Mouse (Mus musculus) erythroblast, embryonic 14.5 days (primary cell): Measurements from ENCODE around the gene Slc17a8. TPM values are rescaled to one million over a fixed set of nuclear protein-coding genes. Genes with fewer than 3 reads are reported as not detected.

Experiments used
- H3K27me3 ChIP-seq: 2 replicates; pipeline ENCODE4 v1.6.1; 2012; ENCODE audit warnings: inconsistent platforms; ENCODE audit not compliant: control insufficient read depth
- H3K36me3 ChIP-seq: 2 replicates; pipeline ENCODE4 v1.6.1; 2012; ENCODE audit warnings: mild to moderate bottlenecking, inconsistent platforms; ENCODE audit not compliant: control insufficient read depth
- H3K4me1 ChIP-seq: 2 replicates; pipeline ENCODE4 v1.6.1; 2012; ENCODE audit warnings: inconsistent platforms; ENCODE audit not compliant: control insufficient read depth
- H3K4me3 ChIP-seq: replicated peaks from 2 replicates; pipeline ENCODE3; 2012; ENCODE audit warnings: moderate library complexity, mild to moderate bottlenecking, inconsistent platforms
- H3K9me3 ChIP-seq: 2 replicates; pipeline ENCODE4 v1.6.1; 2012; ENCODE audit warnings: low read length, inconsistent platforms, mixed read lengths; ENCODE audit not compliant: control insufficient read depth
- GATA1 ChIP-seq: IDR thresholded peaks from 2 replicates; pipeline ENCODE4 v1.6.1; 2012; ENCODE audit warnings: low read length, inconsistent platforms, mixed read lengths
- TAL1 ChIP-seq: IDR thresholded peaks from 3 replicates; pipeline ENCODE4 v1.6.1; 2012; ENCODE audit warnings: low read length, inconsistent platforms, mixed read lengths
- polyA plus RNA-seq: library from polyadenylated mRNA; stranded (reverse); fragments of >175 nt; gene quantifications from 2 replicates; pipeline ENCODE4 v1.2.3, GENCODE M21; 2012

The Slc17a8 gene
- polyA plus RNA-seq, 1 experiment, result not detected

DNA sequence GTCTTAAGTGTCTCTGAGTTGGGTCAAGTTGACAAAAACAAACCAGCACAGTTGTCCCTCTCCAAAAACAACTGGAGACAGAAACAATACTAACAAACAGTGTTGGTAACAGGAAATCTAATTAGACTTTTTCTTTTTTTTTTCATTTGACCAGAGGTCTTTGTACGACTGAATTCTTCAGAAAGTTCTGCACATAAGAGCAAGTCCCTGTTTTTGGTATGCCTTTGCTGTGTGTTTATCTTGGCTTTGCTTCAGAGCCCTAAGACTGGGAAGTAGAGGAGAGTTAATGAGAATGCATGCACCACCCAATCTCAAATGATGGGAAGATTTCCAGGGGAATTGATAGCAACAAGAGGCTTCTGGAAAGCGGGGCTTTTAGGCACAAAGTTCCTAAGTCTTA is 74.1 kb downstream of the Slc17a8 start:
- TF ChIP-seq GATA1, result no peak
- no peak for TF ChIP-seq TAL1
- no peaks in the 10 kb centered on the region for H3K9me3 ChIP-seq

DNA sequence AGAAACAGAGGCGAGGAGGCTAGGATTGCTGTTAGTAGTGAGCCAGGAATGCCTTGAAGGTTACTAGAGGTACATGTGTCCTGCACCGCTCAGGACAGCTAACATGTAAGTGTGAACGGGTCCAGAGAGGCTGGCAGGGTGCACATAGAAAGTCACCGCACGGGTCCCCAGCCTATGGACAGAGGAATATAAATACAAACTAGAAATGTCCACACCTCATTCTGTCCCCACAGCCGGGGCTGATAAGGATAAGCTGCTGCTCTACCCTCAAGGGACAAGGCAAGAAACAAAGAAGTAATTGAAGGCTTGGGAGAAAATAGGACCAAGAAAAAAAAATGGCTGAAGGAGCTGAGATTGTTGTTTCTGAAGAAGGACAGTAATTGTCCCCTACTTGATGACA is 77.2 kb downstream of the Slc17a8 start:
- Histone ChIP-seq H3K4me1 (no peaks in the 10 kb centered on the region), H3K9me3 (no peaks in the 10 kb centered on the region), H3K36me3 (no peaks in the 10 kb centered on the region), H3K4me3 (no peak overlapping the region), H3K27me3 (no peaks in the 10 kb centered on the region)
- TF ChIP-seq TAL1, result no peak
- TF ChIP-seq GATA1, result no peak

More for the DNA sequence above, 74.1 kb downstream of the Slc17a8 start:
- H3K4me1 ChIP-seq, result no peaks in the 10 kb centered on the region
- H3K27me3 ChIP-seq, result no peaks in the 10 kb centered on the region
- no peaks in the 10 kb centered on the region for H3K36me3 ChIP-seq
- no peak overlapping the region for H3K4me3 ChIP-seq

GRCm38 (mm10) chr10:89542321-89542720 is 78.7 kb downstream of the Slc17a8 start:
- Histone ChIP-seq H3K36me3 (no peaks in the 10 kb centered on the region), H3K4me3 (no peak overlapping the region), H3K27me3 (no peaks in the 10 kb centered on the region), H3K9me3 (no peaks in the 10 kb centered on the region), H3K4me1 (no peaks in the 10 kb centered on the region)
- no peak for TF ChIP-seq TAL1
- TF ChIP-seq GATA1, result no peak

DNA sequence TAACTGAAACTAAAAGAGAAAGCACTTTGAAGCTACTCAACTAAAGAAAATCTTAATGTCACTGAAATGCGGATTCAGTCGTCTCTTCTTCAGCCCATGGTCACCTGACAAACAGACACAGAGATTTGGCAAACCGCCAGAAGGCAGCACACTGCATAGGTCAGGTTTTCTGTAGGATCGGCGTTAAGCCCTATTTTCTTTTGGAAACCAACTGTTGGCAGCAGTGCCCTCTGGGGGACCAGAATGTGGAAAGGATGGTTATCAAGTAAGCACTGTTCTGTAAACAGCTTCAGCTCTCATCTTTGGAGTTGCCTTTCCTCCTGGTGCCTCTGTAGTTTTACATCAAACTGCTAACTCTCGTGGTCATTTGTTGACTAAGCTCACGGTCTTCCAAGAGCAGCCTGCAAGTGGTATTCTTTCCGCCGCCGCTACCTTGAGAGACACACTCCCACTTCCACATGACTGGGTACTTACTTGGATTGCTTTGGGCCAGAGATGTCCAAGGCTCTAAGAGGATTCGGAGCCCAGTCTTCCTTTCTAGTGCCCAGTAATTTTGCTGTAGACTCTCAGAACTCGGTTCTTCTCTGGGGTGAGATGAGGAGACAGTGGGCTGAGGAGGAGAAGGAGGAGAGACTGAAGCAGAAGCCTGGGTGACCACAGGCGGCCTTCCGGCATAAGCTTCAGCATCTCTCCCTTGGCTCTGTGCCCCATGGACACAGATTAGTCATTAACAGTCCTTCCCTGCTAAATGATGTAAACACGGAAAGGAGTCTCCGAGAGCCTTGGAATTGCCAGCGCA is 87.9 kb downstream of the Slc17a8 start, which contains the start of gene Nr1h4:
Nr1h4 (minus strand) TSS at position 657 of the 799 bp plus-strand sequence.
- H3K4me3 ChIP-seq, result no peak within 1 kb of the TSS
- no peaks in the 10 kb centered on the region for H3K9me3 ChIP-seq
- H3K36me3 ChIP-seq, result no peaks in the 10 kb centered on the region
- no peaks in the 10 kb centered on the region for H3K4me1 ChIP-seq
- no peaks in the 10 kb centered on the region for H3K27me3 ChIP-seq
- TF ChIP-seq GATA1 (no peak), TAL1 (no peak)

DNA sequence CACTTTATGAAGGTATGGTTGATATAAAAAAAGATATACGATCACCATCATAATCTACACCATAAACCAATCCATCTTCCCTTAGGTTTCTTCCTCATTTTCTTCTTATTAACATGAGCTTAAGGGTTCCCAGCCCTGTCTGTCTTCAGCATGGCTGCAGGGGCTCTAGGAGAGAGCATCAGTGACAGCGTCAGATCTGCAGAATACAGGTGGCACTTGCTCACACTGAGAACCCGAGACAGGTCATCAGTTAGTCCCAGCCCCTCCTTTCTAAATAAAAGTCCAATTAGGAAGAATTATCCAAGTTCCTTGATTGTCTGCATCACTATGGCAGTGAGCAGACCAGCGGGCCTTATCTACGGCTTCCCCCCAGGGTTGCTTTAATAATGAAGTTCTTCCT is 88.6 kb downstream of the Slc17a8 start:
- Histone ChIP-seq H3K27me3 (no peaks in the 10 kb centered on the region), H3K4me3 (no peak overlapping the region), H3K4me1 (no peaks in the 10 kb centered on the region), H3K36me3 (no peaks in the 10 kb centered on the region), H3K9me3 (no peaks in the 10 kb centered on the region)
- no peak for TF ChIP-seq GATA1
- TF ChIP-seq TAL1, result no peak

- Histone ChIP-seq H3K27me3 (no peaks in the 10 kb centered on the region), H3K4me3 (no peak overlapping the region), H3K4me1 (no peaks in the 10 kb centered on the region), H3K9me3 (no peaks in the 10 kb centered on the region), H3K36me3 (no peaks in the 10 kb centered on the region)
- TF ChIP-seq TAL1, result no peak
- no peak for TF ChIP-seq GATA1
Measured at GRCm38 (mm10) chr10:89531976-89532375, 89.1 kb downstream of the Slc17a8 start.

DNA sequence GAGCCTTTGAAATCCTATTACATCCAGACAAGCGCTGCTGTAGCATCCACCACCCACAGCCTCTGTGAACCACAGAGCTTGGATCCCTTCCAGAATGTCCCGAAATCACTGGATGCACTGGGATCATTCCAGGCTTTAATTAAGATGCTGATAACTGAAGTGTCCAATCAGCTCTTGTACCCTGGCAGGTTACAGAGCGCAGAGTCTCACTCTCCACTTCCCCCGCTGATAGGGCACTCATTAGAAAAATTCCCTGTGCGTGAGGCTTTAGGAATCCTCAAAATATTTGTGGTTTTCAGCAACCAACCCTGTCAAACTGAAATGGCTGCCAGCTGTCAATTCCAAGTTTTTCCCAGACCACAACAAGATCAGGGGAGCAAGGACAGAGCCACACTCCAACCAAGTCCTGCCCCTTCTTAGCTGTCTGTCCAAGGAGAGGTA is 89.8 kb downstream of the Slc17a8 start:
- Histone ChIP-seq H3K36me3 (no peaks in the 10 kb centered on the region), H3K9me3 (no peaks in the 10 kb centered on the region), H3K27me3 (no peaks in the 10 kb centered on the region), H3K4me3 (no peak overlapping the region), H3K4me1 (no peaks in the 10 kb centered on the region)
- TF ChIP-seq TAL1 (no peak), GATA1 (no peak)

- Histone ChIP-seq H3K4me3 (no peak overlapping the region), H3K27me3 (no peaks in the 10 kb centered on the region), H3K9me3 (no peaks in the 10 kb centered on the region), H3K36me3 (no peaks in the 10 kb centered on the region), H3K4me1 (no peaks in the 10 kb centered on the region)
- TF ChIP-seq GATA1 (no peak), TAL1 (no peak)
Measured at GRCm38 (mm10) chr10:89527054-89527453, 94.0 kb downstream of the Slc17a8 start.

GRCm38 (mm10) chr10:89525823-89526222 is 95.2 kb downstream of the Slc17a8 start:
- Histone ChIP-seq H3K4me3 (no peak overlapping the region), H3K9me3 (no peaks in the 10 kb centered on the region)
- TF ChIP-seq TAL1 (no peak), GATA1 (no peak)

More at GRCm38 (mm10) chr10:89525823-89526222, 95.2 kb downstream of the Slc17a8 start:
- Histone ChIP-seq H3K27me3 (no peaks in the 10 kb centered on the region), H3K36me3 (no peaks in the 10 kb centered on the region), H3K4me1 (no peaks in the 10 kb centered on the region)

Other genes with a start within 250 kb of the Slc17a8 start
- gene Gas2l3, start 177.3 kb downstream of the Slc17a8 start, polyA plus RNA-seq, result 0.04 and 0.11 TPM in 2 replicates
- gene Nr1h4, start 87.7 kb downstream of the Slc17a8 start, polyA plus RNA-seq, result not detected in 2 replicates
- gene Scyl2, start 65.0 kb upstream of the Slc17a8 start, polyA plus RNA-seq, result 0.29 and 1.3 TPM in 2 replicates
- 0.06 TPM in 1 of 2 replicates, not detected in the other for gene Actr6, start 111.0 kb upstream of the Slc17a8 start, polyA plus RNA-seq
- 0.23 and 0.64 TPM in 2 replicates for gene Uhrf1bp1l, start 123.7 kb upstream of the Slc17a8 start, polyA plus RNA-seq